Mouse (Mus musculus) kidney, postnatal 14 days (tissue): ENCODE measurements around the gene C3ar1.

Source experiments
- DNase-seq: peaks from one replicate; pipeline ENCODE4 v3.0.0; 2022; ENCODE audit warnings: mixed read lengths

Gene C3ar1

GRCm38 (mm10) chr6:122855955-122856354 is at the start of gene C3ar1:
Gene C3ar1, minus strand, starts transcription at chr6:122856161.
- no peak for DNase-seq

- DNase-seq, result peak; percentile 67
Observed at GRCm38 (mm10) chr6:122892442-122893049, 36.6 kb upstream of the C3ar1 start.

- DNase-seq, result no peak
Observed at GRCm38 (mm10) chr6:122889599-122889998, 33.6 kb upstream of the C3ar1 start.

GRCm38 (mm10) chr6:122883603-122884002 is 27.6 kb upstream of the C3ar1 start:
- DNase-seq, result no peak

GRCm38 (mm10) chr6:122881287-122881686 is 25.3 kb upstream of the C3ar1 start:
- DNase-seq, result no peak

GRCm38 (mm10) chr6:122879781-122880505 is 24.0 kb upstream of the C3ar1 start:
- peak; percentile 21 for DNase-seq

- DNase-seq, result no peak
Observed at GRCm38 (mm10) chr6:122879141-122879735, 23.3 kb upstream of the C3ar1 start.

GRCm38 (mm10) chr6:122874720-122875389 is 18.9 kb upstream of the C3ar1 start:
- DNase-seq, result no peak

GRCm38 (mm10) chr6:122873871-122874719 is 18.1 kb upstream of the C3ar1 start, which contains the start of gene Necap1:
Gene Necap1, plus strand, starts transcription at chr6:122874474.
- DNase-seq, result peak; percentile 98

GRCm38 (mm10) chr6:122872800-122873199 is 16.8 kb upstream of the C3ar1 start:
- no peak for DNase-seq

GRCm38 (mm10) chr6:122869846-122870245 is 13.9 kb upstream of the C3ar1 start:
- no peak for DNase-seq

GRCm38 (mm10) chr6:122867914-122868313 is 12.0 kb upstream of the C3ar1 start:
- peak; percentile 13 for DNase-seq

GRCm38 (mm10) chr6:122862871-122863270 is 6.9 kb upstream of the C3ar1 start:
- DNase-seq, result no peak

GRCm38 (mm10) chr6:122862434-122862833 is 6.5 kb upstream of the C3ar1 start:
- no peak for DNase-seq

GRCm38 (mm10) chr6:122854552-122854951 is 1.4 kb downstream of the C3ar1 start:
- no peak for DNase-seq

GRCm38 (mm10) chr6:122852696-122853095 is 3.3 kb downstream of the C3ar1 start:
- no peak for DNase-seq

GRCm38 (mm10) chr6:122843759-122844158 is 12.2 kb downstream of the C3ar1 start:
- DNase-seq, result no peak

- no peak for DNase-seq
Observed at GRCm38 (mm10) chr6:122837539-122837938, 18.4 kb downstream of the C3ar1 start.

- DNase-seq, result no peak
Observed at GRCm38 (mm10) chr6:122836974-122837373, 19.0 kb downstream of the C3ar1 start.

- DNase-seq, result peak; percentile 39
Observed at GRCm38 (mm10) chr6:122834365-122834764, 21.6 kb downstream of the C3ar1 start.

- DNase-seq, result no peak
Observed at GRCm38 (mm10) chr6:122832880-122833279, 23.1 kb downstream of the C3ar1 start.

GRCm38 (mm10) chr6:122828086-122828485 is 27.9 kb downstream of the C3ar1 start:
- DNase-seq, result peak; percentile 32
